ENCODE assay signal across 8 mouse cellular contexts in genomic region chr7:44553826-44554225, GRCm38 (mm10). TPM values are rescaled to one million over a fixed set of nuclear protein-coding genes. Genes with fewer than 3 reads are reported as not detected.
A peak's percentile ranks its signal among the peaks of the same experiment; 100 is the strongest.
DNase-seq lines count a peak whose midpoint lies in the region; ATAC-seq and TF ChIP-seq lines count a peak whose summit lies in the region.

Gene Nr1h2 (minus strand): TSS chr7:44553951.

- H3K27ac ChIP-seq in heart, embryonic 11.5 days (ENCODE audit: low read depth, low read length) = peak within 1 kb of the TSS; percentile 96
- peak within 1 kb of the TSS; percentile 100 for H3K27ac ChIP-seq in kidney, embryonic 16.5 days (ENCODE audit: low read length)
- peak within 1 kb of the TSS; percentile 86 for H3K27ac ChIP-seq in liver, adult 2 months (replicated peaks; ENCODE audit: insufficient read depth, low read depth, low read length)

- H3K79me2 ChIP-seq in C2C12 (ENCODE audit: control insufficient read depth, insufficient read depth) = no peaks in the 10 kb centered on the region
- no peaks in the 10 kb centered on the region for H3K79me2 ChIP-seq in liver, adult 2 months (ENCODE audit: control insufficient read depth, insufficient read depth, low read length)
- H3K79me2 ChIP-seq in myocyte (ENCODE audit: control insufficient read depth, insufficient read depth) = peaks cover 6% of the 10 kb centered on the region

- peaks cover 40% of the 10 kb centered on the region for H3K4me1 ChIP-seq in erythroblast, embryonic 14.5 days (ENCODE audit: control insufficient read depth)
- no peaks in the 10 kb centered on the region; the same call in 1 of the 2 replicates for H3K4me1 ChIP-seq in heart, embryonic 11.5 days (ENCODE audit: control insufficient read depth, insufficient read depth, low read length)
- H3K4me1 ChIP-seq in kidney, embryonic 16.5 days (ENCODE audit: insufficient read depth, low read length) = peaks cover 12% of the 10 kb centered on the region; the same call in 1 of the 2 replicates
- peaks cover 4% of the 10 kb centered on the region; the same call in 1 of the 2 replicates for H3K4me1 ChIP-seq in liver, adult 2 months (ENCODE audit: control insufficient read depth, insufficient read depth, low read length)

- DNase-seq in brain, embryonic 14.5 days (ENCODE audit: low read depth) = peak; percentile 98
- peak; percentile 87 for DNase-seq in liver, adult 2 months (ENCODE audit: extremely low read depth, low read depth, low spot score)
- DNase-seq in splenic B cell, adult 2 months (ENCODE audit: low read depth, low spot score) = peak; percentile 99

- TF ChIP-seq CTCF in C2C12 (IDR thresholded peaks at IDR 0.05; ENCODE audit: control insufficient read depth, insufficient read depth, insufficient read length) = no peak
- TF ChIP-seq CTCF in brain, embryonic 14.5 days (IDR thresholded peaks at IDR 0.05; ENCODE audit: borderline replicate concordance, extremely low read depth, insufficient read depth, insufficient read length) = peak; percentile 9; the same call in 1 of the 2 replicates
- no peak for TF ChIP-seq CTCF in liver, adult 2 months (IDR thresholded peaks at IDR 0.05; ENCODE audit: low read depth, low read length)

- peak within 1 kb of the TSS; percentile 74 for H3K4me3 ChIP-seq in C2C12 (ENCODE audit: insufficient read depth, poor library complexity, severe bottlenecking)
- H3K4me3 ChIP-seq in erythroblast, embryonic 14.5 days (replicated peaks) = peak within 1 kb of the TSS; percentile 79
- peak within 1 kb of the TSS; percentile 95 for H3K4me3 ChIP-seq in heart, embryonic 11.5 days (ENCODE audit: low read depth, low read length)
- peak within 1 kb of the TSS; percentile 97 for H3K4me3 ChIP-seq in kidney, embryonic 16.5 days (ENCODE audit: low read length)
- H3K4me3 ChIP-seq in liver, adult 2 months (ENCODE audit: insufficient read depth, low read depth, low read length) = peak within 1 kb of the TSS; percentile 82
- peak within 1 kb of the TSS; percentile 70 for H3K4me3 ChIP-seq in myocyte

- H3K27me3 ChIP-seq in C2C12 (ENCODE audit: control insufficient read depth, insufficient read depth, insufficient read length) = no peaks in the 10 kb centered on the region
- H3K27me3 ChIP-seq in erythroblast, embryonic 14.5 days (ENCODE audit: control insufficient read depth) = no peaks in the 10 kb centered on the region; the same call in 1 of the 2 replicates
- no peaks in the 10 kb centered on the region for H3K27me3 ChIP-seq in heart, embryonic 11.5 days (ENCODE audit: control insufficient read depth, insufficient read depth, low read length)
- H3K27me3 ChIP-seq in kidney, embryonic 16.5 days (ENCODE audit: insufficient read depth, low read length) = no peaks in the 10 kb centered on the region
- H3K27me3 ChIP-seq in liver, adult 2 months (ENCODE audit: control insufficient read depth, insufficient read depth, low read length) = no peaks in the 10 kb centered on the region
- H3K27me3 ChIP-seq in myocyte (ENCODE audit: control insufficient read depth, insufficient read depth, insufficient read length) = no peaks in the 10 kb centered on the region
- no peaks in the 10 kb centered on the region for H3K27me3 ChIP-seq in splenic B cell, adult 2 months (ENCODE audit: control insufficient read depth, insufficient read depth, low read length, poor library complexity, severe bottlenecking)

- ATAC-seq in heart, embryonic 11.5 days (replicated peaks; ENCODE audit: insufficient number of reproducible peaks, low FRiP score, low TSS enrichment) = peak; percentile 74
- ATAC-seq in kidney, embryonic 16.5 days (ENCODE audit: low FRiP score, low TSS enrichment) = peak; percentile 78

- peak within 1 kb of the TSS; percentile 78 for H3K9ac ChIP-seq in heart, embryonic 11.5 days (ENCODE audit: low read depth, low read length)
- peak within 1 kb of the TSS; percentile 89 for H3K9ac ChIP-seq in kidney, embryonic 16.5 days (replicated peaks; ENCODE audit: low read length)
- peak within 1 kb of the TSS; percentile 82 for H3K9ac ChIP-seq in liver, adult 2 months (ENCODE audit: low read depth, low read length)

- H3ac ChIP-seq in C2C12 (ENCODE audit: control insufficient read depth, insufficient read length, low read depth) = peak within 1 kb of the TSS; percentile 87
- peak within 1 kb of the TSS; percentile 45 for H3ac ChIP-seq in myocyte (ENCODE audit: control insufficient read depth, insufficient read length)

- TF ChIP-seq POLR2A in brain, embryonic 14.5 days (IDR thresholded peaks at IDR 0.05; ENCODE audit: borderline replicate concordance, extremely low read depth, insufficient read depth, insufficient read length, poor library complexity, severe bottlenecking) = peak; percentile 25; the same call in 1 of the 2 replicates
- 0 out of 2 replicates have a peak, but pooled peaks have one; percentile 27 for TF ChIP-seq POLR2A in liver, adult 2 months (IDR thresholded peaks at IDR 0.05; ENCODE audit: extremely low read depth, insufficient read depth, low read length)
- no peak for TF ChIP-seq POLR2A in myocyte (IDR thresholded peaks at IDR 0.05; ENCODE audit: insufficient read length, low read depth)

- under 1% methylated on average over 22 of the region's 22 CpGs for WGBS in heart, embryonic 11.5 days (ENCODE audit: insufficient replicate concordance)
- under 1% methylated on average over 22 of the region's 22 CpGs for WGBS in kidney, embryonic 16.5 days
- under 1% methylated on average over 22 of the region's 22 CpGs for WGBS in liver, adult 2 months

- H3K36me3 ChIP-seq in C2C12 (ENCODE audit: control insufficient read depth, insufficient read depth) (peaks cover 9% of the 10 kb centered on the region), myocyte (ENCODE audit: control insufficient read depth, insufficient read depth) (no peaks in the 10 kb centered on the region)
- peaks cover 38% of the 10 kb centered on the region for H3K36me3 ChIP-seq in erythroblast, embryonic 14.5 days (ENCODE audit: control insufficient read depth)
- H3K36me3 ChIP-seq in heart, embryonic 11.5 days (ENCODE audit: control insufficient read depth, insufficient read depth, low read length) = peaks cover 13% of the 10 kb centered on the region
- H3K36me3 ChIP-seq in kidney, embryonic 16.5 days (ENCODE audit: insufficient read depth, low read length) = peaks cover 29% of the 10 kb centered on the region
- peaks cover 18% of the 10 kb centered on the region; the same call in 1 of the 2 replicates for H3K36me3 ChIP-seq in liver, adult 2 months (ENCODE audit: control insufficient read depth, insufficient read depth, low read length)
- peaks cover 18% of the 10 kb centered on the region for H3K36me3 ChIP-seq in splenic B cell, adult 2 months (ENCODE audit: control insufficient read depth, insufficient read depth, low read length, poor library complexity, severe bottlenecking)

- peak within 1 kb of the TSS; percentile 71 for H3K4me2 ChIP-seq in heart, embryonic 11.5 days
- H3K4me2 ChIP-seq in kidney, embryonic 16.5 days (replicated peaks; ENCODE audit: low read depth, low read length) = peak within 1 kb of the TSS; percentile 77
- H3K4me2 ChIP-seq in myocyte (ENCODE audit: low read depth) = peak within 1 kb of the TSS; percentile 83

- H3K9me3 ChIP-seq in erythroblast, embryonic 14.5 days (ENCODE audit: control insufficient read depth, low read length) = peaks cover 18% of the 10 kb centered on the region
- H3K9me3 ChIP-seq in heart, embryonic 11.5 days (replicated peaks; ENCODE audit: control insufficient read depth, low read length) = no peaks in the 10 kb centered on the region
- H3K9me3 ChIP-seq in kidney, embryonic 16.5 days (ENCODE audit: low read length) = no peaks in the 10 kb centered on the region

- H3K79me3 ChIP-seq in C2C12 (ENCODE audit: low read depth) = no peaks in the 10 kb centered on the region

TF ChIP-seq in C2C12, 6 proteins besides CTCF, POLR2A, EP300 and RAD21:
- TF ChIP-seq FOSL1 (IDR thresholded peaks at IDR 0.05; ENCODE audit: insufficient read depth, low read length, poor library complexity, severe bottlenecking) = no peak
- peak; percentile 36 for TF ChIP-seq MAX (IDR thresholded peaks at IDR 0.05)
TF ChIP-seq in C2C12: peak in this region for 1.

TF ChIP-seq in myocyte, 11 proteins besides CTCF, POLR2A, EP300 and RAD21:
- TF ChIP-seq POLR2AphosphoS2 (IDR thresholded peaks at IDR 0.05; ENCODE audit: insufficient read length, low read depth) (peak; percentile 35), REST (IDR thresholded peaks at IDR 0.05; ENCODE audit: insufficient read depth, insufficient read length) (no peak)

RNA-seq across cellular contexts. Expression of gene Nr1h2, which starts in this region (rescaled TPM):
- polyA plus RNA-seq in C2C12 (2012; fragmentation: generic; extraction: Trizol) (61.0 TPM), myocyte (2012; fragmentation: generic; extraction: Trizol) (94.7 TPM)
- 79.7 and 96.8 TPM in 2 replicates for polyA plus RNA-seq in brain, embryonic 14.5 days (2012; rRNA removed)
- polyA plus RNA-seq in erythroblast, embryonic 14.5 days (2012) = 49.7 and 62.9 TPM in 2 replicates
- polyA plus RNA-seq in heart, embryonic 11.5 days (2014; fragmentation: Nextera tagmentation; extraction: Ambion mirVana) = 48.5 and 53.4 TPM in 2 replicates
- 93.1 and 94.3 TPM in 2 replicates for polyA plus RNA-seq in kidney, embryonic 16.5 days (2015; fragmentation: Nextera tagmentation; extraction: Ambion mirVana)
- total RNA-seq in liver, adult 2 months (2014; rRNA removed) = 21.6 and 30.8 TPM in 2 replicates
- 74.9 and 80.3 TPM in 2 replicates for polyA plus RNA-seq in liver, adult 2 months (2012; rRNA removed)

Comparison
In these comparisons a context has a peak if more than half of its experiments do, and no peak if none do; other contexts are left out.
1. Peak in every context shown above with its lines: DNase-seq, ATAC-seq, H3K4me3 ChIP-seq and H3K27ac ChIP-seq.